Mouse (Mus musculus): ENCODE results near the gene Krtap29-1.

The Krtap29-1 gene

GRCm38 (mm10) chr11:99937751-99938264 lies 41.0 kb downstream of the Krtap29-1 start:
- DNase-seq, result no peak

GRCm38 (mm10) chr11:99935991-99936390 lies 42.9 kb downstream of the Krtap29-1 start, which contains the start of gene Krtap31-2:
Krtap31-2 (plus strand) TSS chr11:99936291.
- DNase-seq, result no peak
